Mouse (Mus musculus) liver, postnatal 0 days (tissue): ENCODE measurements around the gene Psma3. TPM values are rescaled to one million over a fixed set of nuclear protein-coding genes. Genes with fewer than 3 reads are reported as not detected.
"Not testable (repeated sequence)": the region's sequence is repeated elsewhere in the genome, so short reads cannot be mapped to it uniquely, and the experiment has no call there.

ENCODE experiments used
- ATAC-seq: fragments of 200-750 bp; cut with Nextera tagmentation; 2 replicates; pipeline ENCODE4 v1.8.0; 2017; ENCODE audit warnings: mild to moderate bottlenecking, moderate library complexity
- DNase-seq: peaks from one replicate; pipeline ENCODE4 v3.0.0-alpha.2; 2016
- H3K27ac ChIP-seq: fragments of 300-500 bp; sonication (generic); 2 replicates; pipeline ENCODE4 v1.5.1; 2014; ENCODE audit warnings: antibody characterized with exemption, moderate library complexity, mild to moderate bottlenecking, low read depth
- H3K27me3 ChIP-seq: fragments of 300-500 bp; sonication (generic); 2 replicates; pipeline ENCODE4 v1.6.1; 2014; ENCODE audit warnings: low read length, control low read depth, mixed read lengths; ENCODE audit not compliant: insufficient read depth
- H3K36me3 ChIP-seq: fragments of 300-500 bp; sonication (generic); replicated peaks from 2 replicates; pipeline ENCODE4 v1.6.1; 2014; ENCODE audit warnings: mild to moderate bottlenecking, control low read depth, low read length, moderate library complexity, mixed read lengths; ENCODE audit not compliant: insufficient read depth
- H3K4me1 ChIP-seq: fragments of 300-500 bp; sonication (generic); 2 replicates; pipeline ENCODE4 v1.6.1; 2014; ENCODE audit warnings: antibody characterized with exemption, mild to moderate bottlenecking, control low read depth; ENCODE audit not compliant: insufficient read depth
- H3K4me2 ChIP-seq: fragments of 300-500 bp; sonication (generic); 2 replicates; pipeline ENCODE4 v1.6.1; 2014; ENCODE audit warnings: low read depth, mild to moderate bottlenecking, low read length, moderate library complexity, mixed read lengths
- H3K4me3 ChIP-seq: fragments of 300-500 bp; sonication (generic); 2 replicates; pipeline ENCODE4 v1.5.1; 2014; ENCODE audit warnings: low read depth, low read length
- H3K9ac ChIP-seq: fragments of 300-500 bp; sonication (generic); replicated peaks from 2 replicates; pipeline ENCODE4 v1.6.1; 2014; ENCODE audit warnings: mild to moderate bottlenecking, moderate library complexity
- H3K9me3 ChIP-seq: fragments of 300-500 bp; sonication (generic); 2 replicates; pipeline ENCODE4 v1.6.1; 2016; ENCODE audit warnings: mild to moderate bottlenecking, control low read depth, low read length, mixed read lengths
- CTCF ChIP-seq: sonication (generic); IDR thresholded peaks from 2 replicates; pipeline ENCODE4 v1.5.1; 2016; ENCODE audit warnings: antibody characterized with exemption, low read depth
- EP300 ChIP-seq: IDR thresholded peaks from 2 replicates; pipeline ENCODE4 v1.6.1; 2016; ENCODE audit warnings: antibody characterized with exemption, low read depth, mild to moderate bottlenecking
- WGBS: fragments of 180-500 bp; shearing (Covaris S2); extraction: QIAGEN DNeasy Blood & Tissue Kit; methylation state at CpG from one replicate; pipeline ENCODE4 v1.1.7; 2014; ENCODE audit not compliant: insufficient replicate concordance; 5-methylcytosine and 5-hydroxymethylcytosine counted together
- polyA plus RNA-seq: library from polyadenylated mRNA; unstranded; fragments of >200 nt; fragmentation: Nextera tagmentation; extraction: Ambion mirVana; gene quantifications from 2 replicates; pipeline ENCODE4 v1.2.1, GENCODE M21; 2015

Gene Psma3
- polyA plus RNA-seq, 1 experiment from 2014 or later: 288 TPM

DNA sequence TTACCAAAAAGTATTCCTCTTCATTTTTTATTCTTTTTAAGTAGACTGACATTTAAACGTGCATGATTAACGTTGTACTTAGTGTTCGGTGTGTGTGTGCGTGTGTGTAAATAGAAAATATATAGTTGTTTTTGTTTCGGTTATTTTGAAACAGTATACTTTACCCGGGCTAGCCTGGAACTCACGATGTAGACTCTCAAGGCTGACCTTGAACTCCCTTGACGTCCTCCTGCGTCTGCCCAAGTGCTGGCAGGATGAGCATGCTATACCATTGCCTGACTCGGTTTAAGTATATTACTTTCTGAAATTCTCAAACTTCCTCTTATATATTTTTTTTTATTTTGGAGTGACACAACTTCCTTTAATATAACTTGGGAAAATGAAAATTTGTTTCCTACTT, 43.4 kb downstream of the Psma3 start:
- no peak overlapping the region for H3K9ac ChIP-seq
- H3K9me3 ChIP-seq: no peaks in the 10 kb centered on the region
- H3K4me2 ChIP-seq: peak overlapping the region; percentile 87
- no peaks in the 10 kb centered on the region for H3K27me3 ChIP-seq
- TF ChIP-seq EP300 (no peak), CTCF (no peak)
- H3K4me1 ChIP-seq: peaks cover 12% of the 10 kb centered on the region
- no peak for DNase-seq
- peaks cover 38% of the 10 kb centered on the region for H3K36me3 ChIP-seq
- H3K4me3 ChIP-seq: peak overlapping the region; percentile 100; the same call in 1 of the 2 replicates
- no peak overlapping the region for H3K27ac ChIP-seq
- ATAC-seq: no peak
- 63% methylated on average over 10 of the region's 10 CpGs for WGBS

GRCm38 (mm10) chr12:71019211-71019610, 44.8 kb downstream of the Psma3 start:
- 94% methylated on average over 8 of the region's 8 CpGs for WGBS
- TF ChIP-seq CTCF (no peak), EP300 (no peak)
- Histone ChIP-seq H3K27ac (no peak overlapping the region), H3K9ac (no peak overlapping the region), H3K27me3 (no peaks in the 10 kb centered on the region), H3K4me1 (peaks cover 3% of the 10 kb centered on the region), H3K4me3 (no peak overlapping the region), H3K9me3 (no peaks in the 10 kb centered on the region), H3K4me2 (no peak overlapping the region), H3K36me3 (peaks cover 47% of the 10 kb centered on the region)
- no peak for DNase-seq
- no peak for ATAC-seq

DNA sequence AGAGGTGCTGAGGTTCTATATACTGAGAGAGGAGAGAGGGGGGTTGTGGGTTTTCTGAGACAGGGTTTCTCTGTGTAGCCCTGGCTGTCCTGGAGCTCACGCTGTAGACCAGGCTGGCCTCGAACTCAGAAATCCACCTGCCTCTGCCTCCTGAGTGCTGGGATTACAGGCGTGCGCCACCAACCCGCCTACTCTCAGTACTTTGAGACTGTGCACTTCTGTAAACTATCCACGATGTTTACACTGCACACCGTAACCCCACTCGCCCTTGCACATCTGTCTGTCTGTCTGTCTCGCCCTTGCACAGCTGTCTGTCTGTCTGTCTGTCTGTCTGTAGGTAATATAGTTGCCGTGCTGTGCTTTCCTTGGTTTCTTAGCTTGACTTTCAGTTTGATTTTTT, 50.0 kb downstream of the Psma3 start:
- Histone ChIP-seq H3K36me3 (peaks cover 85% of the 10 kb centered on the region), H3K4me1 (no peaks in the 10 kb centered on the region), H3K9ac (no peak overlapping the region), H3K9me3 (no peaks in the 10 kb centered on the region), H3K4me2 (no peak overlapping the region), H3K4me3 (no peak overlapping the region), H3K27ac (no peak overlapping the region), H3K27me3 (no peaks in the 10 kb centered on the region)
- DNase-seq (no peak), ATAC-seq (no peak)
- 91% methylated on average over 10 of the region's 10 CpGs for WGBS
- TF ChIP-seq CTCF: no peak
- TF ChIP-seq EP300: no peak

DNA sequence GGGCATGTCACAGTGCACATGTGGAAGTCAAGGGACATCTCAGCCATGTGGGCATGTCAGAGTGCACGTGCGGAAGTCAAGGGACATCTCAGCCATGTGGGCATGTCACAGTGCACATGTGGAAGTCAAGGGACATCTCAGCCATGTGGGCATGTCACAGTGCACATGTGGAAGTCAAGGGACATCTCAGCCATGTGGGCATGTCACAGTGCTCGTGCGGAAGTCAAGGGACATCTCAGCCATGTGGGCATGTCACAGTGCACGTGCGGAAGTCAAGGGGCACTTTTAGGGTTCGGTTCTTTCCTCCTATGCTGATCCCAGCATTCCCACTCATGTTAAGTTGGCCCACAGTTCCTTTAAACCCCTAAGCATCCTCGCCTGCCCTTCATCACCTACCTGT, 53.8 kb downstream of the Psma3 start:
- not testable (repeated sequence) for H3K4me1 ChIP-seq, H3K9me3 ChIP-seq, H3K4me2 ChIP-seq, H3K27me3 ChIP-seq, H3K9ac ChIP-seq, H3K4me3 ChIP-seq, ATAC-seq, H3K27ac ChIP-seq
- DNase-seq: peak; percentile 6
- peaks cover 70% of the 10 kb centered on the region for H3K36me3 ChIP-seq
- WGBS: 85% methylated on average over 8 of the region's 8 CpGs

GRCm38 (mm10) chr12:71030260-71030659, 55.8 kb downstream of the Psma3 start:
- ATAC-seq (no peak), DNase-seq (peak; percentile 7)
- TF ChIP-seq CTCF (no peak), EP300 (no peak)
- Histone ChIP-seq H3K4me3 (no peak overlapping the region), H3K9ac (no peak overlapping the region), H3K4me1 (no peaks in the 10 kb centered on the region), H3K27me3 (no peaks in the 10 kb centered on the region), H3K27ac (no peak overlapping the region), H3K4me2 (no peak overlapping the region), H3K36me3 (peaks cover 62% of the 10 kb centered on the region), H3K9me3 (no peaks in the 10 kb centered on the region)
- 85% methylated on average over 8 of the region's 8 CpGs for whole genome bisulfite sequencing

DNA sequence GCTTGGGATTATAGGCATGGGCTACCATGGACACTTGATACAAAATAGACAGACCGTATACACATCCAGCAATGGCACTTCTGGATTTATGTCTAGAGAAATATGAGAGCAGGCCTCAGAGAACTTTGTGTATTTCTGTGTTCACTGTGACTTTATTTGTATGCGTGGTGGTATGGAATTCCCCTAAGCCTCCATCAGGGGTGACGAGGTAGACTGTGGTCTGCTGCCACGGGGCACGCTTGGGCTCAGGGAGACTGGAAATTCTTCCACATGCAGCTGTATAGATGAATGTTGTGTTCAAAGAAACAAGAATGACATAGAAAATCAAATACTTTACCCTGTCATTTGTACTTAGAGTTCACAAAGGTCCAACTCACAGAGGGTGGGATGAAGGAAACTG, 56.3 kb downstream of the Psma3 start:
- H3K4me1 ChIP-seq: no peaks in the 10 kb centered on the region
- H3K27me3 ChIP-seq: no peaks in the 10 kb centered on the region
- H3K9ac ChIP-seq: no peak overlapping the region
- no peak overlapping the region for H3K4me2 ChIP-seq
- peaks cover 60% of the 10 kb centered on the region for H3K36me3 ChIP-seq
- no peak overlapping the region for H3K27ac ChIP-seq
- no peak for ATAC-seq
- no peaks in the 10 kb centered on the region for H3K9me3 ChIP-seq
- DNase-seq: peak; percentile 2
- H3K4me3 ChIP-seq: no peak overlapping the region
- WGBS: 92% methylated on average over 5 of the region's 5 CpGs
- TF ChIP-seq EP300 (no peak), CTCF (no peak)

DNA sequence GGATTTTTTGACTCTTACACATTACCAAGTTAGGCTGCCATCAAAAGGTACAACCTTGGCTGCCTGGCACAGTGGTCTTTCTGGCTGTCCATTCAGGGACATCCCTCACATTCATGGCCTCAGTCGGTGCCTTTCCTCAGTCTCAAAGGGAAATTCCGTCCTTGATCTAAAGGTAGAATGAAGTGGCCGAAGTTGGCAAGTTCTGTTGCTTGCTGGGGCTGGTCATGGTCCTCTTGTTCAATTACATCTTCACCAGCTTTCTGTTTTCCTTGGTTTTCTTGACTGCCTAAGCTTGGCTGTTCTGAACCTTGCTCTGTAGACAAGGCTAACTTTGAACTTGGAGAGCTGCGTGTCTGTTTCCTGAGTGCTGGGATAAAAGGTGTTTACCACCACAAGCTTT, 61.4 kb downstream of the Psma3 start:
- H3K4me3 ChIP-seq: no peak overlapping the region
- H3K27me3 ChIP-seq: no peaks in the 10 kb centered on the region
- H3K4me1 ChIP-seq: peaks cover 7% of the 10 kb centered on the region; the same call in 1 of the 2 replicates
- H3K4me2 ChIP-seq: no peak overlapping the region
- ATAC-seq: no peak
- DNase-seq: no peak
- H3K9me3 ChIP-seq: no peaks in the 10 kb centered on the region
- peaks cover 64% of the 10 kb centered on the region for H3K36me3 ChIP-seq
- TF ChIP-seq EP300 (no peak), CTCF (no peak)
- WGBS: 91% methylated on average over 4 of the region's 4 CpGs
- no peak overlapping the region for H3K27ac ChIP-seq
- no peak overlapping the region for H3K9ac ChIP-seq
